Mouse (Mus musculus) lung, postnatal 36 days (tissue): Measurements from ENCODE around the gene Ankrd33.
A peak's percentile ranks its signal among the peaks of the same experiment; 100 is the strongest.

Source experiments
- DNase-seq: peaks from one replicate; pipeline ENCODE4 v3.0.0; 2022; ENCODE audit warnings: mixed read lengths

The Ankrd33 gene

DNA sequence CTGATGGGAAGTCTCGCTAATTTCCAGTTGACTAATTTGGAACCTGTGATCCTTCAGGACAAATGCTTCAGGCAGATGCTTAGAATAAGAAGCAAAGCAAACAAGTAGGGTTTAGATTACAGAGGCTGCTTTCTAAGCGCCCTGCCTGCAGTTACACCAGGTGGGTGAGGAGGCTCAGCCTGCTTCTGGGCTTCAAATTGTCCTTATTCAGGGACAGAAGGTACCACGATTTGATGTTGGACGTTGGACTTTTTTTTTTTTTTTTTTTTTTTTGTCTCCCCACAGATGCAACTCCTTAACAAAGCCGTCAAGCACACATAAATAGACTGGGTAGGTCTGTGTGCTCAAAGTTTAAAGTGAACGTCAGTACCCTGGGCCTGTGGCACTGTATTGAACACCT, 33.0 kb downstream of the Ankrd33 start:
- DNase-seq = no peak

DNA sequence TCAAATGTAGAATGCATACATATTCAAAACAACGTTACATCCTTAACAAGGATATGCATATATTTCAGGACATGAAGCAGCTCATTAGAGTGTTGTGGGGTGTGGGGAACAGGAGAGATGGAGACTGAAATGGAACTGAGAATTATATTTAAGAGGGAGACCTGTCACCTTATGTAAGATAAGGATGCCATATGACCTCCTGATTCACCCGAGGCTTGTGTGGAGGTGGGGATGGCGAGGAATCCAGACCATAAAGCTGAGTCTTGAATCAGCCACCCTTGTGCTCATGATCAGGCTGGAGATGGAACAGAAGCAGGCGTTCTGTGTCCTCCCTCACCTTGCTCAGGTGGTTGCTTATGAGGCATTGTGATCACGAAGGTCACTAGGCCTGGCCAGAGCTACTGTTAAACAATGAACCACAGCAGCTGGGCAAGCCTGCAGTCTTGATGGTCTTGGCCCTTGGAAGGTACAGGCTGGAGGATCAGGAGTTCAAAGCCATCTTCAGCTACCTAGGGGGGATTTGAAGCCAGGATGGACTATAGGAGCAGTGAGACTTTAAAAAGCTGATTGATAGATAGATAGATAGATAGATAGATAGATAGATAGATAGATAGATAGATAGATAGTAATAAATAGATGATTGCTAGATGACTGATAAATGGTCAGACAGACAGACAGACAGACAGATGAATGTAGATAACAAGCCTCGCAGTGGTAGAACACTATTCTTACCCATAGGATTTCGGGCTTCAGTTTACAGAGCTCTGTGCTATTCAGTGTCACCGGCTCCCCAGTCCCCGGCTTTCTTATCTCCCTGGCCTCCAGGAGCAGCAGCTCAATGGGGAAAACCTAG, 36.1 kb downstream of the Ankrd33 start:
- DNase-seq = no peak

DNA sequence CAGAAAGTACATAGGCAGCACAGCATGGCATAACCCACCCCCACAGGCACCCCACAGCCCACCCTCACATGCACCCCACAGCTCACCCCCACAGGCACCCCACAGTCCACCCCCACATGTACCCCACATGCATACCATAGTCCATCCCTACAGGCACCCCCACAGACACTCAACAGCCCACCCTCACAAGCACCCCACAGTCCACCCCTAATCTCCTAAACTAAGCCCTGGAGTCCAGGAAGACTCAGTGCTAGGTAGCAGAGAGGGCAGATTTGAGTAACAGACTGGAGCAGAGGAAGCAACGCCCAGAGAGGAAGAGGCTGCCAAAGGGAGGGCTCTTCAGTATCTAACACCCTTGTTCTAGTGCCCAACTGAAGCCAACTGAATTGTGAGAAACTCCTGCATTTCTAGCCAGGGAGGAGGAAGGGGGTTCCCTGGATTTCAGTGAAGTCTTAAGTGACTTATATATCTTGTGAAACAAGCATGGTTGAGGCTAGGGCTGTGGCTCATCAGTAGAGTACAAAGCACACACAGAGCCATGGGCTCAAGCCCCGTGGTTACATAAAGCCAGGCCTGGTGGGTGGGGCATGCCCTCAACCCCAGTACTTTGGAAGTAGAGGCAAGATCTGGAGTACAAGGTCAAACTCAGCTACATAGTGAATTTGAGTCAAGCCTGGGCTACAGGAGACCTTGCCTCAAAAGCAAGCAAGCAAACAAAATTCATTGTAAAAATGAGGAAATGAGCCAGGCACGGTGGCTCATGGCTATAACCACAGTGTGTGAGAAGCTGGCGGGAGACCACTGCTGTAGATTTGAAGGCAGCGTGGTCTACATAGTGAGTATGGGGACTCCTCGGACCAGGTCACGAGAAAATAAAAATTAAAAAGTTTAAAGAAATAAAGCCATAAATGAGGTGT, 39.4 kb downstream of the Ankrd33 start:
- no peak for DNase-seq

DNA sequence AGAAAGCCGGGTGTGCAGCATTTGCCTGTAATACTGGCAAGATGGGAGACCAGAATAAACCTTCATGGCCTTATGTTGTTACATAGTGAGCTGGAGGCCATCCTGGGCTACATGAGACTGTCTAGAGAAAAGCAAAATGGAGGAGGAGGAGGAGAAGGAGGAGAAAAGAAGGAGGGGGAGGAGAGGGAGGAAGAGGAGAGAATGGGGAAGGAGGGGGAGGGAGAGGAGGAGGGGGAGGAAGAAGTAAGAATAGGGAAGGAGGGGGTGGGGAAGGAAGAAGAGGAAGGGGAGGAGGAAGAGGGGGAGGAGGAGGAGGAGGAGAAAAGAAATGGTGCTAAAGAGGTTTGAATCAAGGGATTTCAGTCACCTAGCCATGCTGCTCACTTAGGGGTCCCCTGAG, 44.6 kb downstream of the Ankrd33 start:
- no peak for DNase-seq

DNA sequence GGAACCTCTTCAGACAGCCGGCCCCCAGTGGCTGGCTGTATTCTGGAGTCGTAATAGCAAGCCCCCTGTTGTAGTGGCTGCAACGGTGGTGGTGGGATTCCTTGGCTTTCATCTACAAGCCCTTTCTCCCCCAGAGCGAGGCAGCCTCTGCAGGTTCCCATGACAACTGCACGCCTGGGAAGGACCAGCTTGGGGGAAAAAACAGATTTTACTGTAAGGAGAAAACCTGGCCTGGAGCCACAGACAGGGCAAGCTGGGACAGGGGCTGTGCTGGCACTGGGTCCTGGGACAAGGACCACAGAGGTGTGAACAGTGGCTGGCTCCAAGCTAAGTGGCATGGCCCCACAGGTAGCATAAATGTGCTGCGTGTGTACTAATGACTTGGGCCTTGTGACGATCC, 45.0 kb downstream of the Ankrd33 start:
- DNase-seq = no peak

DNA sequence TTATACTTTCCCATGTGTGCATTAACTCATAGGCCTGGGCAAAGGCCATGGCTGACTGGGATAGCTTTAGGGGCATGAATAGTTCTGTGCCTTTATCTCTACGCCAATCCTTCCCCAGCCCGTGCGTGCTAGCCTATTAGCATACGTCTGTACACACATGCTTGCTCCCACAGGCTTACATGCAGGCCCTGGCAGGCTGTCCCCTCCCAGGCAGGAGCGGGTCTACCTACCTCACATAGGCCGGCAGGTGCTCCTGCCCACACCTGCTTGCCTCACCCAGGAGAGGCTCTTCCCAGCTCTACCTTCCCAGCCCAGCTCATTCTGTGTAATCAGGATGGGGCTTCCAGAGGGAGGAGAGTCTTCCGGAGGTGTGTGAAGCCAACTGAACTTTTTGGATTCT, 46.0 kb downstream of the Ankrd33 start:
- no peak for DNase-seq

DNA sequence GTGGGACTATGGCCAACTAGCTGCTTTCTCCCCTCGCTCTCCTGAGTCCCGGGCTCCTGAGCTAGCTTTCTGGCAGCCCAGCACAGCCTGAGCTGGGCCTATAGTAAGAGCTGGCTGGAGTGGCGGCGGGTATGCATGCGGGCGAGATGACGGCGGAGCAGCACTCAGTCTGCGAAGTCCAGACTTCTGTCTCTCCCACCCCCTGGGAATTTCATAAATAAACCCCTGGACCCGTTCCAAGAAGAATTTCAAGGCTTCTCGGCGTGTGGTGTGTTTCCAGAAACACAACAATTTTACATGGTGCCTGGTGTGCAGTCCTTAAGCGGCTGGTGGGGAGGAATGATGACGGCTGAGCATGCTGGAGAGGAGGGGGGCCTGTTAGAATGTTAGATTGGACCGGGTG, 47.5 kb downstream of the Ankrd33 start:
- no peak for DNase-seq

DNA sequence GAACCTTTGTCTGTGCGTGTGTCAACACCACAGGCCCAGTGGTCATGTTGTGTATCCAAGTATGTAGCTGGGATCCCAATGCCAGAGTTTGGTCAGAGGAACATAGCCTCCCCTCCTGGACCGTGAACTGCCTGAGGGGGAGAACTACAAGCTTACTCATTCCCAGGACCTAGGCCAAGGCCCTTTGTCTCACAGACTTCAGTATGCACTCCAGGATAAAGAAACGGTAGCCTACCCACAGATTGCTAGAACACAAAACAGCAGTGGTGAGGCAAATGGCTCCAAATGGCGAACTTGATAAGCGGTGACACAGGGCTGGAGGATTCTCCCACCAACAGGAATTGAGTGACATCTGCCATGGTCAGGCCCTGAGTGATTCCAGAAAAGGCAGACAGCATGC, 48.3 kb downstream of the Ankrd33 start:
- DNase-seq = no peak

DNA sequence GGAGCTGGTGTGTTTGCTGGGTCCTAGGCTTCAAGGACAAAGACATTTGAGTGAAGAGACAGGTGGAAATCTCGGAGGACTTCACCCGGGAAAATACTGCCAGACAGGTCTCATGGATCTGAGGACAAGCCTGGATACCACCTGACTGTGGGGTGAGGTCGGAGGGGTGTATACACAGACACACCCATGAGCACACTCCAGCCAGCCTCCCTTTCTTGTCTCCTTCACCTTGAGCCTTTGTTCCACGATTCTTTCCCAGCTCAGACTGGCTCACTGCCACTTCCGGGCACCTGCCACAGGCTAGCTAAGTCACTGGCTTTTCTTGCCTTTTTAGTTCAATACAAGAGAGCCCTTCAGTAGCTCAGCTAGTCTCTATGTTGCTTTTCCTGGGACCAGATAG, 48.7 kb downstream of the Ankrd33 start:
- DNase-seq = peak; percentile 57

DNA sequence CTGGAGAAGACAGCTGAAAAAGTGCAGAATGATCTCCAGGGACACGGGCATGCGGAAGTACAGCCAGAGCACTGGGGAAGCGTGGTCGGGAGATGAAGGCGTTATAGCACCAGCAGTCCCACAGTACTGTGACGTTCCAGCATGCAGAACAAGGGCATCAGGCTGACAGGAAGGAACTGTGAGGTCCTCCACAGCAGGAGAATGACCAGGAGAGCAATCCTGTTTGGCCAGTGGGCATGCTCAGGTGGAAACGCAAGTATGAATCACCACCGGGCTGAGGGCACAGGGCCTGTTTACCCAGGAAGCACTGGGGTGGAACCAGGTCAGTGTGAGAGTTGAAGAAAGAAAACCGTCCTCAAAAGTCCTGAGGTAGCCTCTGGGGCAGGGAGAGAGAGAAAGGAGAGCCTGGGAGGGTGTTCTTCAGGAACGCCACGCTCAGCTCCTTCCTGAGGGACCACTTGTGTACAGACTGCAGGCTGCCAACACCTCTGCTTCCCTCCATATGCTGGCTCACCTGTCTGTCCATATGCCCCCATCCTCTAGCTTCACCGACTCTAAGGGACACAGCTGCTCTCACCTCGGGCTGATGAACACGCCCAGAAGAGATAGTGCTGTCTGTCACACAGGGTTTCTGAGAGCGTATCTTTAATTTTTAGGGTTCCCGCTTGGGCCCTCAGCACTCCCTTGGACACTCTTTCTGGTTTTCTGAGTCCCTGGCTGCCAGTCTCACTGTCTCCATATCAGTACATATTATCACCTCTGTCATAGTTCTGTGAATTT, 50.3 kb downstream of the Ankrd33 start:
- peak; percentile 57 for DNase-seq

DNA sequence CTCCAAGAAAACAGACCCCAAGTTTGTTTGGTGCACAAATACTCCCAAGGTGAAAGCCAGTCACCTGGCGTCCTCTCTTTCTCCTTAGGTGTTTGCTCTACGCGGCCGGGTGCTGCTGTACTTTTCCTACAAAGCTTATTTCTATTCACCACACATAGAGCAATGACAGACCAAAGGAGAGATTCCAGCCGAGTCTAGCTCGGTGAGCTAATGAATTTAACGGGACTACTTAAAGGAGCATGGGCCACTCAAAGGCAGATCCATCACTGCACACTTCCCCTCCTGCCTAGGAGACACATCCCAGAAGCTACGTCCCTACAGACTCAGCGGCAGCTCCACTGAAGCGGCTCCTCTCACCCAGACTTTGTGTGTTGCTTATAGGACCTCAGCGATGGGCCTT, 52.0 kb downstream of the Ankrd33 start:
- DNase-seq = no peak
